Mouse (Mus musculus) left cerebral cortex, adult 8-10 months (tissue): ENCODE measurements around the gene Gm20388. TPM values are rescaled to one million over a fixed set of nuclear protein-coding genes. Genes with fewer than 3 reads are reported as not detected.

ENCODE experiments used
- DNase-seq, 2 experiments: peaks; one replicate each; pipeline ENCODE4 v3.0.0; 2022; ENCODE audit warnings: low spot score in 2 of 2
- total RNA-seq, 4 experiments: library from RNA; stranded (reverse); gene quantifications; 2 replicates each; pipeline ENCODE4 v1.2.4; 2022

The Gm20388 gene
- total RNA-seq, 4 experiments from 2014 or later, result 10.4 to 20.8 (median 16.4) TPM

- DNase-seq, result no peak
These were observed 3791.4 kb downstream of the Gm20388 start for GRCm38 (mm10) chr8:123701952-123702587.

- no peak for DNase-seq
These were observed 3794.7 kb downstream of the Gm20388 start for GRCm38 (mm10) chr8:123705376-123705775.

GRCm38 (mm10) chr8:123707137-123707536, 3796.5 kb downstream of the Gm20388 start:
- DNase-seq, result peak in 1 of 2 experiments; percentile 63

- no peak for DNase-seq
These were observed 3798.1 kb downstream of the Gm20388 start for GRCm38 (mm10) chr8:123708729-123709128.

GRCm38 (mm10) chr8:123710335-123710734, 3799.7 kb downstream of the Gm20388 start:
- no peak for DNase-seq

GRCm38 (mm10) chr8:123714451-123714850, 3803.8 kb downstream of the Gm20388 start:
- DNase-seq, result no peak

- DNase-seq, result no peak
These were observed 3805.4 kb downstream of the Gm20388 start for GRCm38 (mm10) chr8:123715916-123716592.

GRCm38 (mm10) chr8:123717104-123717503, 3806.5 kb downstream of the Gm20388 start:
- no peak for DNase-seq

- DNase-seq, result no peak
These were observed 3807.2 kb downstream of the Gm20388 start for GRCm38 (mm10) chr8:123717516-123718490.

- no peak for DNase-seq
These were observed 3808.1 kb downstream of the Gm20388 start for GRCm38 (mm10) chr8:123718752-123719151.

- DNase-seq, result no peak
These were observed 3808.6 kb downstream of the Gm20388 start for GRCm38 (mm10) chr8:123719280-123719679.

- DNase-seq, result no peak
These were observed 3809.2 kb downstream of the Gm20388 start for GRCm38 (mm10) chr8:123719811-123720210.

- DNase-seq, result peak in 1 of 2 experiments; percentile 72
These were observed 3809.9 kb downstream of the Gm20388 start for GRCm38 (mm10) chr8:123720471-123721001.

GRCm38 (mm10) chr8:123722245-123722644, 3811.6 kb downstream of the Gm20388 start:
- DNase-seq, result no peak

GRCm38 (mm10) chr8:123724752-123725151, 3814.1 kb downstream of the Gm20388 start:
- DNase-seq, result peak in 1 of 2 experiments; percentile 78

- DNase-seq, result no peak
These were observed 3814.6 kb downstream of the Gm20388 start for GRCm38 (mm10) chr8:123725261-123725660.

- no peak for DNase-seq
These were observed 3816.1 kb downstream of the Gm20388 start for GRCm38 (mm10) chr8:123726759-123727158.

- peak in 1 of 2 experiments; percentile 85 for DNase-seq
These were observed 3818.6 kb downstream of the Gm20388 start for GRCm38 (mm10) chr8:123729055-123729785.

GRCm38 (mm10) chr8:123729786-123730411, 3819.3 kb downstream of the Gm20388 start:
- DNase-seq, result no peak

- no peak for DNase-seq
These were observed 3821.7 kb downstream of the Gm20388 start for GRCm38 (mm10) chr8:123732332-123732731.
